Mouse (Mus musculus) stomach, postnatal 0 days (tissue): Measurements from ENCODE around the gene Nwd2.

Experiments
- CTCF ChIP-seq: IDR thresholded peaks from 2 replicates; pipeline ENCODE4 v1.5.1; 2016; ENCODE audit warnings: antibody characterized with exemption, low read depth, mild to moderate bottlenecking, moderate library complexity
- EP300 ChIP-seq: optimal IDR thresholded peaks from 2 replicates; pipeline ENCODE3; 2016; ENCODE audit warnings: antibody characterized with exemption

GRCm38 (mm10) chr5:63827415-63828053, 178.6 kb downstream of the Nwd2 start:
- no peak for TF ChIP-seq EP300
- no peak for TF ChIP-seq CTCF
